ENCODE assay signal across 24 mouse cellular contexts in genomic region chr6:36988800-36989199, GRCm38 (mm10).
A peak's percentile ranks its signal among the peaks of the same experiment; 100 is the strongest.
DNase-seq lines count a peak whose midpoint lies in the region; ATAC-seq lines count a peak whose summit lies in the region.
"Had no signal": no experiment of that assay in that cellular context is flagged by ENCODE, and none has a peak within 500 bp of the region (broad histone marks: within the 10 kb centered on the region; RNA-seq: fewer than 3 reads in every experiment).

No protein-coding gene starts in this region.

- H3K27me3 ChIP-seq in limb, embryonic 15.5 days, result no peaks in the 10 kb centered on the region
- H3K27me3 ChIP-seq in limb, embryonic 10.5 days (ENCODE audit: low read depth, poor library complexity, severe bottlenecking), result no peaks in the 10 kb centered on the region
- no peaks in the 10 kb centered on the region for H3K27me3 ChIP-seq in embryonic facial prominence, embryonic 15.5 days
- H3K27me3 ChIP-seq: CH12.LX; embryonic facial prominence, embryonic 13.5 days; forebrain, embryonic 12.5 days; forebrain, embryonic 15.5 days; hindbrain, embryonic 12.5 days; hindbrain, embryonic 15.5 days had no signal

- peaks cover 5% of the 10 kb centered on the region; the same call in 1 of the 2 replicates for H3K4me1 ChIP-seq in limb, embryonic 15.5 days
- no peaks in the 10 kb centered on the region for H3K4me1 ChIP-seq in limb, embryonic 10.5 days
- 0 out of 2 replicates have a peak, but pooled peaks cover 5% of the 10 kb centered on the region for H3K4me1 ChIP-seq in embryonic facial prominence, embryonic 15.5 days
- H3K4me1 ChIP-seq: forebrain, embryonic 12.5 days; forebrain, embryonic 15.5 days; hindbrain, embryonic 12.5 days; hindbrain, embryonic 15.5 days had no signal

- DNase-seq in frontal cortex, postnatal 25 days (ENCODE audit: low spot score in 2 of 2), result no peak
- DNase-seq in limb, embryonic 10.5 days (ENCODE audit: low spot score), result no peak
- no peak for DNase-seq in gastrocnemius, postnatal 4 days (ENCODE audit: low spot score in 2 of 2)
- no peak for DNase-seq in cerebellum, adult 11 months
- DNase-seq: adrenal gland, adult 2 months; adrenal gland, postnatal 14 days; B cell, adult 2 months; cerebellum, adult 18-20 months; cerebellum, adult 9-10 months; cerebellum, postnatal 14 days; gastrocnemius, adult 2 months; gastrocnemius, postnatal 14 days had no signal

- H3K36me3 ChIP-seq in limb, embryonic 15.5 days, result no peaks in the 10 kb centered on the region
- H3K36me3 ChIP-seq in limb, embryonic 10.5 days, result no peaks in the 10 kb centered on the region
- no peaks in the 10 kb centered on the region for H3K36me3 ChIP-seq in embryonic facial prominence, embryonic 15.5 days
- H3K36me3 ChIP-seq: embryonic facial prominence, embryonic 13.5 days; forebrain, embryonic 12.5 days; forebrain, embryonic 15.5 days; G1E; hindbrain, embryonic 12.5 days; hindbrain, embryonic 15.5 days had no signal

- H3K9ac ChIP-seq in limb, embryonic 15.5 days, result no peak overlapping the region
- H3K9ac ChIP-seq in embryonic facial prominence, embryonic 15.5 days, result no peak overlapping the region
- H3K9ac ChIP-seq: embryonic facial prominence, embryonic 13.5 days; forebrain, embryonic 12.5 days; forebrain, embryonic 15.5 days; hindbrain, embryonic 12.5 days; hindbrain, embryonic 15.5 days had no signal

- WGBS in limb, embryonic 15.5 days, result 82% methylated on average over 3 of the region's 3 CpGs
- WGBS in limb, embryonic 10.5 days, result 85% methylated on average over 3 of the region's 3 CpGs
- WGBS in embryonic facial prominence, embryonic 15.5 days, result 90% methylated on average over 3 of the region's 3 CpGs

- no peak overlapping the region for H3K4me3 ChIP-seq in limb, embryonic 15.5 days
- H3K4me3 ChIP-seq in limb, embryonic 10.5 days, result no peak overlapping the region
- no peak overlapping the region for H3K4me3 ChIP-seq in embryonic facial prominence, embryonic 15.5 days (replicated peaks)
- H3K4me3 ChIP-seq: embryonic facial prominence, embryonic 13.5 days; forebrain, embryonic 12.5 days; forebrain, embryonic 15.5 days; gastrocnemius, adult 2 months; hindbrain, embryonic 12.5 days; hindbrain, embryonic 15.5 days had no signal

- no peak overlapping the region for H3K4me2 ChIP-seq in limb, embryonic 15.5 days
- H3K4me2 ChIP-seq in embryonic facial prominence, embryonic 15.5 days (replicated peaks), result no peak overlapping the region
- H3K4me2 ChIP-seq: embryonic facial prominence, embryonic 13.5 days; forebrain, embryonic 12.5 days; forebrain, embryonic 15.5 days; heart, embryonic 11.5 days; hindbrain, embryonic 12.5 days; hindbrain, embryonic 15.5 days had no signal

- peak; percentile 68 for ATAC-seq in frontal cortex, adult (ENCODE audit: low TSS enrichment)
- ATAC-seq in limb, embryonic 15.5 days (ENCODE audit: insufficient number of reproducible peaks, low FRiP score, low TSS enrichment, low read depth), result no peak
- no peak for ATAC-seq in embryonic facial prominence, embryonic 15.5 days (ENCODE audit: insufficient number of reproducible peaks, low FRiP score, low TSS enrichment, low read depth)
- ATAC-seq: forebrain, embryonic 15.5 days; intestine, postnatal 0 days had no signal

- no peaks in the 10 kb centered on the region for H3K9me3 ChIP-seq in limb, embryonic 15.5 days
- H3K9me3 ChIP-seq in limb, embryonic 10.5 days (replicated peaks), result no peaks in the 10 kb centered on the region
- no peaks in the 10 kb centered on the region for H3K9me3 ChIP-seq in embryonic facial prominence, embryonic 15.5 days (replicated peaks)
- H3K9me3 ChIP-seq: embryonic facial prominence, embryonic 13.5 days; forebrain, embryonic 12.5 days; forebrain, embryonic 15.5 days; G1E; hindbrain, embryonic 12.5 days; hindbrain, embryonic 15.5 days had no signal

- H3K27ac ChIP-seq in limb, embryonic 15.5 days, result 0 out of 2 replicates have a peak overlapping the region, but pooled peaks have one; percentile 22
- H3K27ac ChIP-seq in limb, embryonic 10.5 days, result no peak overlapping the region
- H3K27ac ChIP-seq in embryonic facial prominence, embryonic 15.5 days (replicated peaks), result peak overlapping the region; percentile 29; the same call in 1 of the 2 replicates
- H3K27ac ChIP-seq: embryonic facial prominence, embryonic 13.5 days; forebrain, embryonic 12.5 days; forebrain, embryonic 15.5 days; gastrocnemius, adult 2 months; hindbrain, embryonic 12.5 days; hindbrain, embryonic 15.5 days had no signal
